Mouse (Mus musculus) frontal cortex, adult 2 months (tissue): ENCODE measurements around the gene Dyrk3. TPM values are rescaled to one million over a fixed set of nuclear protein-coding genes. Genes with fewer than 3 reads are reported as not detected.

Experiments used
- DNase-seq, 2 experiments: peaks; one replicate each; pipeline ENCODE4 v3.0.0; 2022; ENCODE audit warnings: low spot score in 1 of 2; ENCODE audit errors: extremely low spot score in 1 of 2
- polyA plus RNA-seq: library from polyadenylated mRNA; depleted of rRNA; stranded (reverse); fragments of >200 nt; gene quantifications from 2 replicates; pipeline ENCODE4 v1.2.3, GENCODE M21; 2012; rRNA removed

Dyrk3 gene
- polyA plus RNA-seq, 1 experiment: 5.0 TPM

DNA sequence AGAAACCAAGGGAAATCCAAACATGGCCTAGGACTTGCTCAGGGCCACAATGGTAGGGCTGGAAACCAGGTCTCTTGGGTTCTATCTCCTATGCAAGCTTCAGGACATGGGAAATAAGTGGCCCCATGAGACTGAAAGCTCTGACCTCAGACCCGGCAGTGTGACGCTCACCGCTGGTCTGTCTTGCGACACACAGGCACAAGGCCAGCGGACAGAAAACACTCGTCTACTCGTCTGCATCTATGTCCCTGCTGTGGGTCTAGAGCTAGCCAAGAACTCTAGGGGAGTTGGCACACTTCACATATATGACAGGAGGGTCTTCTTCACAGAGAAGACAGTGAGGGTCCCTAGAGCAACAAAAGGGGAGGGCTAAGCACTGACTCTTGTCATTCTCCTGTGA, 51.2 kb downstream of the Dyrk3 start:
- no peak for DNase-seq

DNA sequence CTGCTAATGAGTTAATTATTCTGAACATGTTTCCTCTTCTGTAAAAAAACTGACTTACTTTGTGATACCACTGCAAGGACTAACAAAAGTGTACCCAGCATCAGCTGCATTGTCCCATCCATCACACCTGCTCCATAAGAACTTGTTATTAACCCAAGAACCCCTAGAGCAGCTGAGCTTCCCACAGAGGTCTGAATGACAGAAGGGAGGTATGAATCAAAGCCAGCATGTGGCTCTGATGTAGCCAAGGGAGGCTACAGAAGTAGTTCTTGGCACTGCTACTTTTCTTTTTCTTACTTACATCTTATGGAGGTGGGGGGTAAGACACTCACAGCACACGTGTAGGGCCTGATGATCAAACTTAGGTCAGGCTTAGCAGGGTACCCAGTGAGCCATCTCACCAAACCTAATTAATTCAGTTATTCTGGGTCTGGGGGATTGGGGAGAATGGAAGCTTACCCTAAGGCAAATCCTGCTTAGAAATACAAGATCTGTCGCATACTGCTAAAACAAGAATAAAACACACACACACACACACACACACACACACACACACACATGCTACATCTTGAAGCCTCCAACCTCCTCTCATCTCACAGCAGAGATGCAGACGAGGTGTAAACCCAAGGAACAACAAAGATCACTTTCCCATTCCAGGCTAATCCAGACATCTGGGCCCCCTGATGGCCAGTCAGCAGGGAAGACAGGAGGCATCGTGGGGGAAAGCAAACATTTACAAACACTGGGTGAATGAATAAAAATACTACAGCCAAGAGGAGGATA, 52.0 kb downstream of the Dyrk3 start:
- no peak for DNase-seq

DNA sequence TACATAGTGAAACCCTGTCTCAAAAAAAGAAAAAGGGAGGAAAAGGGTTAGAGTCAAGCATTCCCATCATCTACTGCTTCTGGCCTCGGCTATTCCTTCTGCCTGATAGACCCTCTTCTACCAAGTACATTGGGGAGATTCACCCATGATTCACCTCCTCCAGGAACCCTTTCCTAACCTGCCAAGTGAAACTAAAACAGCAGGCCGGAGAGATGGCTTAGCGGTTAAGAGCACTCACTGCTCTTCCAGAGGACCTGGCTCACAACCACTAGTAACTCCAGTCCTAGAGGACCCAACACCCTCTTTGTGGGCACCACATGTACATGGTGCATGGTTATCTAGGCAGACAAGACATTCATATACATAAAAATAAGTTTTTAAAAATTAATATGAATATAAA, 52.9 kb downstream of the Dyrk3 start:
- no peak for DNase-seq

DNA sequence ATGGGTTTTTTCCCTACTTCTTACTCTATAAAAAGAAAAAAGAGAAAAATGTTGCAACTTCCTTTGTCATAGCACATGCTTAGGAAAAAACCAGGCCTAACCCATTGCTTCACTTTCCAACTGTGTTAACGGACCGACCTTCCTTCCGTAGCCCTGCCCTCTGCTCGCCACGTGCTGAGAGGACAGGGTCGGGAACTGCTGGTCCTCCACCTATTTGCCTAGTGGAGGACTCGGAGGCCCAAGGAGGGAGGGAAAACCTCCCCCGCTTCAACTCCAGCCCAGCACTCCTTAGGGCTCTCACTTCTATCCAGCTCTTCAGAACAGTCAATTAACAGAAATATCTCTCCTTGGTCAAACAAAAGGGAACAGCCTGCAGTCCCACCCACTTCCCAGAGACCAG, 53.9 kb downstream of the Dyrk3 start:
- DNase-seq: no peak

DNA sequence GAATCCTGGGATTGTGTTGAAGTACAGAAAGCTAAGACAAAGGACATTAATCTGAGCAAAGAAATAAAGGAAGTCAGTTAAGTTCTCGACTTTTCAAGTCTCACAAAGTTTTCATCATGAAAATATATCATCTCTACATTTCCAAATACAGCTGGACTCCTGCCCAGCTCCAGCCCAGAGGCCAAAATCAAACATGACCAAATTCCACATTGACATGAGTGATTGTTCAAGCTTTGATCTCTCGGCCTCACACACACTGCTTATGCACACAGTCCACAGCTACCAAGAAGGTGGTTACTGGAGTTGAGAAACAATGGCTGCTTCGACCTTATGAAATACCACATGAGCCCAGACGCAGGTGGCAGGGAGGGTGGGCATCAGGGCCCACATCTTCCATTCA, 54.5 kb downstream of the Dyrk3 start:
- DNase-seq: no peak

DNA sequence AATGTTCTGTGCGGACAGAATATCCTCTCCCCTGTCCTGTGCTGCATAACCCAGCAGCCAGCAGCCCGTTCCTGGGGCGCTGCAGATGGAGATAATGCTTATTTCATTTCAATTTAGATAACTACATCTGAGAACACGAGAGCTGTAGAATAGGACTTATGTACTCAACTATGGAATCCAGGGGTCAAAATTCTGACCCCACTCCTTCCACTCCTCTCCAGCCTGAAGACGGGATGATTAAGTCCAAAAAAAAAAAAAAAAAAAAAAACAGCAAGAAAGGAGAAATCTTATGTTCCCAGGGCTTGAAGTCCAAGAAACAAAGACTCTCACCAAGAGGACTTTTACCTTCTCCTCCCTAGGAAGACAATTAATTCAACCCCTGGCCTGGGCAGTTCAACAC, 55.0 kb downstream of the Dyrk3 start:
- no peak for DNase-seq

DNA sequence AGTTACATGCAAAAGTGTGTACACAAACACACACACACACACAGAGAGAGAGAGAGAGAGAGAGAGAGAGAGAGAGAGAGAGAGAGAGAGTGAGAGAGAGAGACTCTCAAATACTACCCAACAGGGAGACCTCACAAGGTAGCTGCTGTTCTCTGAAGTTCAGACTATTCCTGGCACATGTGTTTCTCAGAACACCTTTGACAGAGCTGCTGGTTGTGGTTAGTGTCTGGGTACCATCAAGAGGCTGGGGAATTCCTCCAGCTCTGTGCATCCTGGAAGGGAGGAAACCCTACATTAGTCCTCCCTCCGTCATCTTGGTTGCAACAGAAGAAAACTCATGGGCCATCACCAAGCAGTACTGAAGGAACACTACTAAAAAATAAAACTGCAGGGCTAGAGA, 57.5 kb downstream of the Dyrk3 start:
- DNase-seq: no peak

DNA sequence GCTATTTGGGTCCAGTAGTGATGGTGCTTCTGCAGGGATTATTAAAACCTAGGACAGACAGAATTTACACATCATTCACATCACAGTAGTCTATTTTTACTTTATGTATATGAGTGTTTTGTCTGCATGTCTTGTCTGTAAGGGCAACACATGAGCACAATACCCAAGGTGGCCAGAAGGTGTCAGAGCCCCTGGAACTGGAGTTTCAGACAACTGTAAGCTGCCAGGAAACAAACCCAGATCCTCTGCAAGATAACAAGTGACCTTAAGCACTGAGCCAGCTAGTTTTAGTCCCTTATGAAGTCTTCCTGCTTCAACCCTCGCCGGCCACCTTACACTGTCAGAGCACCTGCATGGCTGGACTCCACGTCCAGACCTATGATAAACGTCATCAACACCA, 58.4 kb downstream of the Dyrk3 start:
- DNase-seq: no peak

DNA sequence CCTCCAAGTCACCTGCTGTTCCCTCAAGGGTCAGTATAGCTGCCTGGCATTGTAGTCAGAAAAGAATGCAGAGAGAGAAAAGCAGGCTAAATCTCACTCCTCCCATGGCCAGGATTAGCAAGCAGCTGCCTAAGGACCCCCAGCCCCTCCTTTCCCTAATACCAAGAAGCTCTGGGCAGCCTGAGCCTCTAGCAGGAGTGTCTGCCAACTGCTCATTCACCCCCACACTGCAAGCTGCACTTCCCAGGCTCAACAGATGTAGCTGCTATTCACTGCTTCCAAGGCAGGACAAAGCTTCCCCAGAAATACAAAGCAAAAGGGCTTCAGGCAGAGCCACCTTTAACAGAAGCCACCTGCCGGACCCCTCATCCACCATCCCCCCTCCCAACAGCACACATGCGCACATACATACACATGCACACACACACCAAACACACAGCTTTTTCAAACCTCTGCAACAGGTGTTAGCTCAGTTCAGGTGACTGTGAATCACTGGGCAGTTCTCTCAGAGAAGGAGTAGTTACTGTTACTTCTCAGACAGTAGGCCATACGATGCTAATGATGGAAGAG, 59.3 kb downstream of the Dyrk3 start:
- peak; percentile 63 to 77 for DNase-seq

Other genes starting within 250 kb of the Dyrk3 start
- not detected in 2 replicates for gene Il20, start 226.9 kb downstream of the Dyrk3 start, polyA plus RNA-seq
- not detected in 2 replicates for gene Il19, start 198.2 kb downstream of the Dyrk3 start, polyA plus RNA-seq
- not detected in 2 replicates for gene Il10, start 118.5 kb downstream of the Dyrk3 start, polyA plus RNA-seq
- 27.6 and 28.6 TPM in 2 replicates for gene Mapkapk2, start 40.5 kb downstream of the Dyrk3 start, polyA plus RNA-seq
- 52.9 and 54.2 TPM in 2 replicates for gene Eif2d, start 14.8 kb upstream of the Dyrk3 start, polyA plus RNA-seq
- 10.3 and 11.9 TPM in 2 replicates for gene Rassf5, start 106.9 kb upstream of the Dyrk3 start, polyA plus RNA-seq
- gene Ikbke, start 141.3 kb upstream of the Dyrk3 start, polyA plus RNA-seq: 2.2 and 2.8 TPM in 2 replicates